Mouse (Mus musculus): ENCODE measurements around the gene Dpysl4.

- no peak for TF ChIP-seq JUND (conservative IDR thresholded peaks at IDR 0.05; ENCODE audit: low read depth, low read length)
- no peak for TF ChIP-seq CTCF (conservative IDR thresholded peaks at IDR 0.05 in 1 of 2, IDR thresholded peaks at IDR 0.05 in 1 of 2; ENCODE audit: low read depth in 2 of 2, low read length in 2 of 2)
- TF ChIP-seq SMC3 (IDR thresholded peaks at IDR 0.05; ENCODE audit: low read depth, low read length), result no peak
- TF ChIP-seq SIN3A (IDR thresholded peaks at IDR 0.05; ENCODE audit: low read length), result no peak
Measured at GRCm38 (mm10) chr7:139131538-139131937, 45.7 kb downstream of the Dpysl4 start.

Measured in CH12.LX (cell line).